ENCODE assay signal across 16 mouse cellular contexts in the genomic region with DNA sequence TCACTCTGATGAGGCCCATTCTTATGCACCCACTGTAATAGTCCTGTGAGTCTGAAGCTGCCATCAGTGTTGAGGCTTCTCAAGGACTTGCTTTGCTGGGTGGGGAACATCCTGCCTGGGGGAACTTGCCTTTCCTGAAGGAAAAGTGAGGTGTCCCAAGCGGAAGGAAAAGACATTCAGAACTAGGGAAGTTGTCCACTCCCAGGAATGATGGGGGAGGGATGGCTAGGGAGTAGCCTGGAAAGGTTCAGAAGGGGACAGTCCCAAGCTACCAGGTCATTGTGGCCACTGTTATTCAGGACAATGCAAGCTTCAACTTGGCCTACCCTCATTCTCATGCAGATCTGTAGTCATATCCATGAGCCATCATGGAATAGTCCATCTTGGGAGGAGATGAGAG.
A peak's percentile ranks its signal among the peaks of the same experiment; 100 is the strongest.
DNase-seq lines count a peak whose midpoint lies in the region; ATAC-seq lines count a peak whose summit lies in the region.
"Had no signal": no experiment of that assay in that cellular context is flagged by ENCODE, and none has a peak within 500 bp of the region (broad histone marks: within the 10 kb centered on the region; RNA-seq: fewer than 3 reads in every experiment).

No protein-coding gene starts in this region.

- H3K9me3 ChIP-seq in kidney, embryonic 16.5 days (ENCODE audit: low read length) = no peaks in the 10 kb centered on the region
- H3K9me3 ChIP-seq in midbrain, embryonic 14.5 days (ENCODE audit: control insufficient read depth, low read length) = no peaks in the 10 kb centered on the region
- H3K9me3 ChIP-seq: liver, embryonic 13.5 days; midbrain, embryonic 15.5 days had no signal

- no peak for ATAC-seq in kidney, embryonic 16.5 days (ENCODE audit: low FRiP score, low TSS enrichment)
- no peak for ATAC-seq in midbrain, embryonic 14.5 days (ENCODE audit: low FRiP score, low TSS enrichment)
- ATAC-seq: forebrain, embryonic 14.5 days; hindbrain, embryonic 16.5 days; midbrain, embryonic 15.5 days had no signal

- intact Hi-C loops in heart, postnatal 25 days (cut with DNase I) = loop anchor here (2.0 kb wide), 1 partner anchor 27 kb away; no protein-coding TSS in a partner anchor

- H3K27me3 ChIP-seq in kidney, embryonic 16.5 days (ENCODE audit: insufficient read depth, low read length) = no peaks in the 10 kb centered on the region
- H3K27me3 ChIP-seq in midbrain, embryonic 14.5 days (ENCODE audit: control insufficient read depth, insufficient read depth, low read length) = no peaks in the 10 kb centered on the region
- H3K27me3 ChIP-seq: liver, embryonic 13.5 days; midbrain, embryonic 15.5 days had no signal

- no peaks in the 10 kb centered on the region for H3K36me3 ChIP-seq in kidney, embryonic 16.5 days (ENCODE audit: insufficient read depth, low read length)
- no peaks in the 10 kb centered on the region for H3K36me3 ChIP-seq in midbrain, embryonic 14.5 days (ENCODE audit: control insufficient read depth, insufficient read depth, low read length)
- H3K36me3 ChIP-seq: liver, embryonic 13.5 days; midbrain, embryonic 15.5 days had no signal

- H3K4me2 ChIP-seq in kidney, embryonic 16.5 days (replicated peaks; ENCODE audit: low read depth, low read length) = no peak overlapping the region
- H3K4me2 ChIP-seq in midbrain, embryonic 14.5 days (ENCODE audit: low read length) = no peak overlapping the region
- H3K4me2 ChIP-seq: liver, embryonic 13.5 days; midbrain, embryonic 15.5 days had no signal

- H3K9ac ChIP-seq in kidney, embryonic 16.5 days (replicated peaks; ENCODE audit: low read length) = no peak overlapping the region
- H3K9ac ChIP-seq in midbrain, embryonic 14.5 days (replicated peaks; ENCODE audit: low read length) = no peak overlapping the region
- H3K9ac ChIP-seq: liver, embryonic 13.5 days; midbrain, embryonic 15.5 days had no signal

- peak; percentile 18 for DNase-seq in adrenal gland, adult 8-10 months
- DNase-seq in adrenal gland, adult 18-20 months (ENCODE audit: low spot score in 2 of 2) = no peak
- DNase-seq in kidney, adult 18-20 months = peak; percentile 17
- peak; percentile 40 for DNase-seq in heart, postnatal 25 days (ENCODE audit: low spot score)
- DNase-seq in lung, postnatal 14 days = peak; percentile 18
- DNase-seq in midbrain, embryonic 14.5 days = no peak
- DNase-seq in layer of hippocampus, adult 8-10 months (ENCODE audit: low spot score in 2 of 2) = no peak
- DNase-seq: cerebellum, postnatal 14 days; layer of hippocampus, postnatal 36 days; liver, embryonic 13.5 days; thymus, postnatal 25 days had no signal

- no peak overlapping the region for H3K27ac ChIP-seq in kidney, embryonic 16.5 days (ENCODE audit: low read length)
- H3K27ac ChIP-seq in midbrain, embryonic 14.5 days (replicated peaks; ENCODE audit: low read depth, low read length) = no peak overlapping the region
- H3K27ac ChIP-seq: liver, embryonic 13.5 days; midbrain, embryonic 15.5 days; stomach, postnatal 0 days had no signal

- no peak overlapping the region for H3K4me3 ChIP-seq in kidney, embryonic 16.5 days (ENCODE audit: low read length)
- no peak overlapping the region for H3K4me3 ChIP-seq in midbrain, embryonic 14.5 days (replicated peaks; ENCODE audit: low read depth, low read length)
- H3K4me3 ChIP-seq: liver, embryonic 13.5 days; midbrain, embryonic 15.5 days had no signal

- WGBS in kidney, embryonic 16.5 days = 71% methylated on average over 1 of the region's 1 CpGs
- WGBS in midbrain, embryonic 14.5 days = 91% methylated on average over 1 of the region's 1 CpGs

- no peaks in the 10 kb centered on the region for H3K4me1 ChIP-seq in kidney, embryonic 16.5 days (ENCODE audit: insufficient read depth, low read length)
- no peaks in the 10 kb centered on the region for H3K4me1 ChIP-seq in midbrain, embryonic 14.5 days (ENCODE audit: control insufficient read depth, insufficient read depth, low read length)
- H3K4me1 ChIP-seq: liver, embryonic 13.5 days; midbrain, embryonic 15.5 days had no signal

Comparison
In these comparisons a context has a peak if more than half of its experiments do, and no peak if none do; other contexts are left out.
1. DNase-seq: peak in adrenal gland, adult 8-10 months (single experiment), kidney, adult 18-20 months (single experiment), heart, postnatal 25 days (single experiment) and lung, postnatal 14 days (single experiment); none in adrenal gland, adult 18-20 months (0 of 2), midbrain, embryonic 14.5 days (single experiment) and layer of hippocampus, adult 8-10 months (0 of 2).